Mouse (Mus musculus) cortical plate, adult 2 months (tissue): ENCODE measurements around the gene Mapk8ip3. TPM values are rescaled to one million over a fixed set of nuclear protein-coding genes. Genes with fewer than 3 reads are reported as not detected.

Source experiments
- H3K27ac ChIP-seq: fragments of 200-500 bp; 2 replicates; pipeline ENCODE4 v1.5.1; 2012; ENCODE audit warnings: low read length, control low read depth, inconsistent platforms; ENCODE audit not compliant: insufficient read depth
- H3K4me1 ChIP-seq: fragments of 200-500 bp; 2 replicates; pipeline ENCODE4 v1.6.1; 2011; ENCODE audit warnings: low read length; ENCODE audit not compliant: control insufficient read depth, insufficient read depth
- H3K4me3 ChIP-seq: fragments of 200-500 bp; 2 replicates; pipeline ENCODE4 v1.5.1; 2011; ENCODE audit warnings: mild to moderate bottlenecking, low read length, control low read depth; ENCODE audit not compliant: insufficient read depth
- CTCF ChIP-seq: fragments of 200-500 bp; IDR thresholded peaks from 2 replicates; pipeline ENCODE4 v1.5.1; 2011; ENCODE audit warnings: mild to moderate bottlenecking, control low read depth, low read length; ENCODE audit not compliant: insufficient read depth; ENCODE audit errors: extremely low read depth
- POLR2A ChIP-seq: fragments of 200-500 bp; IDR thresholded peaks from 2 replicates; pipeline ENCODE4 v1.6.1; 2011; ENCODE audit warnings: mild to moderate bottlenecking, low read length, control low read depth; ENCODE audit not compliant: insufficient read depth; ENCODE audit errors: extremely low read depth
- polyA plus RNA-seq: library from polyadenylated mRNA; depleted of rRNA; stranded (reverse); fragments of >200 nt; gene quantifications from 2 replicates; pipeline ENCODE4 v1.2.3, GENCODE M21; 2012

Mapk8ip3 gene
- polyA plus RNA-seq, 1 experiment: 328 TPM

- Histone ChIP-seq H3K4me3 (peak overlapping the region; percentile 95), H3K27ac (peak overlapping the region; percentile 26; the same call in 1 of the 2 replicates), H3K4me1 (peaks cover 5% of the 10 kb centered on the region; the same call in 1 of the 2 replicates)
- TF ChIP-seq CTCF (no peak), POLR2A (no peak)
Measured at GRCm38 (mm10) chr17:24887291-24888080, 49.3 kb downstream of the Mapk8ip3 start.

DNA sequence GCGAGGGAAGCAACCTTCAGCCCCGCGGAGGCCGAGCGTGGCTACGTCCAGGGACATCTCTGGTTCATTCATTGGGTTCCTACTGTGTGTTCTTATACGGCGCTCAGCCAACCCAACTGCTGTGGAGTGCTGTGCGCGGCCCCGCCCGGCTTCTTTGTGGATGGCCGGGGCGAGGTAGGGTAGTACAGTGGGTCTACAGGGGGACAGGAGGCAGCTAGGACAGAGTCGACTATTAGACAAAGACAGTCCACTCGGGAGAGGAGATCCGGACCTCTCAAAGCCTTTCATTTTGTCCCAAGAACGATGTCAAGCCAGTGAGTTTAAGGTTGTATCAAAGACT, 49.9 kb downstream of the Mapk8ip3 start:
- H3K4me3 ChIP-seq: peak overlapping the region; percentile 95
- peak overlapping the region; percentile 26 for H3K27ac ChIP-seq
- TF ChIP-seq POLR2A: no peak
- no peak for TF ChIP-seq CTCF
- H3K4me1 ChIP-seq: peaks cover 5% of the 10 kb centered on the region; the same call in 1 of the 2 replicates

- peaks cover 5% of the 10 kb centered on the region; the same call in 1 of the 2 replicates for H3K4me1 ChIP-seq
- H3K4me3 ChIP-seq: peak within 1 kb of the TSS; percentile 95
- peak within 1 kb of the TSS; percentile 26 for H3K27ac ChIP-seq
- TF ChIP-seq POLR2A (peak; percentile 73; the same call in 1 of the 2 replicates), CTCF (no peak)
Measured at GRCm38 (mm10) chr17:24886134-24886931, 50.4 kb downstream of the Mapk8ip3 start, which contains the start of the genes Nubp2 and Spsb3. Gene Nubp2, minus strand, starts transcription at chr17:24886349. Gene Spsb3, plus strand, starts transcription at chr17:24886643.

GRCm38 (mm10) chr17:24885356-24886133, 51.2 kb downstream of the Mapk8ip3 start:
- Histone ChIP-seq H3K4me3 (peak overlapping the region; percentile 81), H3K27ac (no peak overlapping the region), H3K4me1 (peaks cover 5% of the 10 kb centered on the region; the same call in 1 of the 2 replicates)
- no peak for TF ChIP-seq CTCF
- no peak for TF ChIP-seq POLR2A

- H3K4me3 ChIP-seq: no peak overlapping the region
- H3K27ac ChIP-seq: no peak overlapping the region
- H3K4me1 ChIP-seq: peaks cover 5% of the 10 kb centered on the region; the same call in 1 of the 2 replicates
- no peak for TF ChIP-seq CTCF
- TF ChIP-seq POLR2A: no peak
Measured at GRCm38 (mm10) chr17:24884391-24884790, 52.4 kb downstream of the Mapk8ip3 start.

GRCm38 (mm10) chr17:24881738-24882440, 54.9 kb downstream of the Mapk8ip3 start:
- peaks cover 2% of the 10 kb centered on the region; the same call in 1 of the 2 replicates for H3K4me1 ChIP-seq
- no peak for TF ChIP-seq POLR2A
- peak; percentile 44; the same call in 1 of the 2 replicates for TF ChIP-seq CTCF
- H3K4me3 ChIP-seq: no peak overlapping the region
- H3K27ac ChIP-seq: no peak overlapping the region

- TF ChIP-seq POLR2A (no peak), CTCF (no peak)
- Histone ChIP-seq H3K27ac (no peak overlapping the region), H3K4me1 (no peaks in the 10 kb centered on the region), H3K4me3 (no peak overlapping the region)
Measured at GRCm38 (mm10) chr17:24878531-24878930, 58.2 kb downstream of the Mapk8ip3 start.

GRCm38 (mm10) chr17:24878117-24878397, 58.7 kb downstream of the Mapk8ip3 start:
- H3K4me1 ChIP-seq: no peaks in the 10 kb centered on the region
- no peak for TF ChIP-seq CTCF
- no peak for TF ChIP-seq POLR2A

DNA sequence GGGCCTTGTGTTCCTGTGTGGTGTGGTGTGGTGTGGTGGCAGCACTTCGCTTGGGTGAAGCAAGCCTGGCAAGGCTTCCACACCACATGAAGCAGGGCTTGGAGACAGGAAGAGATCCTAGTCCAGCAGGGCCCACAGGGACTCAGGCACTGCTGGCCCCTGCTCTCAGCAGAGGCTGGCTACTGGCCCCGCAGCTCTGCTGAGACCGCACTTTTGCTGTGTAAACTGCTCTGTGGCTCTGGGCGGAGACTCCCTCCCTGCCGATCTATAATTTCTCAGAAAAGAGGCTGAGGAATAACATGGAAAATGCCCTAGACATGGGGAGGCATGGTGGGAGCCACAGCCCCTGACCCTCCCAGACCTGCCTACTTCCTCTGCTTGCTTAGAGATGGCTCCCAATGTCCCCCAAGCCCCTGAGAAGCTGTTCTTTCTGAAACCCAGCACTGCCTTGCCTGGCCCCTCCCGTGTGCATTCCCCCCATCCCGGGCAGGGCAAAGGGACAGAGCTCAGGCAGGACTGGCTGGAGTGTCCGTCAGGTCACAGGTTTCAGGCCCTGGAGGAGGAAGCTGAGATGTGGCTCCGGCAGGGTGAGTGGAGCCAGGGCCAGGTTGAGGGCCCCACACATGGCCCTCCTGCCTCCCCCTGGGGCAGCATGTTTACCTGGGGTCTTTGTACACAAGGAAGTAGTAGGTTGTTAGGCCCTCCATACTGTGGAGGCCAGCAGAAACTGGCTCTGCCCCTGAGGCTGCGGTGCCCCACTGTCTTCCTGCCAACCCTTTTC, 59.3 kb downstream of the Mapk8ip3 start:
- H3K4me1 ChIP-seq: no peaks in the 10 kb centered on the region
- H3K27ac ChIP-seq: no peak overlapping the region
- H3K4me3 ChIP-seq: no peak overlapping the region
- TF ChIP-seq CTCF (no peak), POLR2A (no peak)

More at GRCm38 (mm10) chr17:24878117-24878397, 58.7 kb downstream of the Mapk8ip3 start:
- H3K27ac ChIP-seq: no peak overlapping the region
- H3K4me3 ChIP-seq: no peak overlapping the region
